Mouse (Mus musculus) layer of hippocampus, adult 18-20 months (tissue): ENCODE measurements around the gene Olfr1321. TPM values are rescaled to one million over a fixed set of nuclear protein-coding genes. Genes with fewer than 3 reads are reported as not detected.

Source experiments
- DNase-seq, 2 experiments: peaks; one replicate each; pipeline ENCODE4 v3.0.0; 2022; ENCODE audit warnings: low spot score in 2 of 2
- long read RNA-seq: library from polyadenylated mRNA; stranded (forward); transcript quantifications from one replicate; pipeline ENCODE4 v2.0.0, GENCODE M21; 2021
- total RNA-seq, 2 experiments: library from RNA; stranded (reverse); gene quantifications; 2 replicates each; pipeline ENCODE4 v1.2.3; 2021

The Olfr1321 gene
- not detected for total RNA-seq
- long read RNA-seq = 0 reads

DNA sequence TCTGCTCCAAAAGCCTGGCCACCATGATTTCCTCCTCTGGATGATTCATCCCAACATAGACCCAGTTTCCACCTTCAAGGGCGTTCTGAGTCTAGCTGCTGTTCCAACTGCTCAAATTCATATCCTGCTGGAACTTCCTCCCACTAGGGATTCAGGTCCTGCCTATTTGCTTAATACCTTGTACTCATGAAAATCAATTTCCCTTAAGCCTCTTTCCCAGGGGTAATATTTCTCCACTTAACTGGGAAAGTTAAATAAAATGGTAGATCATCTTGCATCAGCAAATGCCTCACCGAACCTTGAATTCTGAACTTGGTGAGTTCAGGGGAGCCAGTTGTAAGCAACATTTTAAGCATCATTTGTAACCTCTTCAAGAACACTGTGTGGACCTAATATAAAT lies at the start of gene Olfr1321:
Gene Olfr1321 (minus strand): TSS at position 101 of the 400 bp plus-strand sequence.
- no peak for DNase-seq

DNA sequence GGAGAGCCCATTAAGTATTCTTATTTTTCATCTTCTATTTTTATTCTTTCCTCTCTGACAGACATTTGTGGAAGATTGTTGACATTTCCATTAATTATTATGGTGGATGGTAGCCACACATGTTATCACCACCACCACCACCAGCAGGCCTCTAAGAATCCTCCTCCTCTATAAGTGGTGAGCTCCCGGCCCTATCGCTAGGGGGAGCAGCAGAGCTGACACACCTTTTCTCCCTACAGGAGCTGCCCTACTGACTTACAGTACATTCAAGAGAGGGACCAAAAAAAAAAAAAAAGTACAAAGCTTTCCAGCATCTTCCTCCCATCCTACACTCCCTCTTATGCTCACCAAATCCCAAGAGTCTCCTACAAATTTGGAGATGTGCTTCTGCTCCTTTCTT lies 36.0 kb upstream of the Olfr1321 start:
- no peak for DNase-seq

DNA sequence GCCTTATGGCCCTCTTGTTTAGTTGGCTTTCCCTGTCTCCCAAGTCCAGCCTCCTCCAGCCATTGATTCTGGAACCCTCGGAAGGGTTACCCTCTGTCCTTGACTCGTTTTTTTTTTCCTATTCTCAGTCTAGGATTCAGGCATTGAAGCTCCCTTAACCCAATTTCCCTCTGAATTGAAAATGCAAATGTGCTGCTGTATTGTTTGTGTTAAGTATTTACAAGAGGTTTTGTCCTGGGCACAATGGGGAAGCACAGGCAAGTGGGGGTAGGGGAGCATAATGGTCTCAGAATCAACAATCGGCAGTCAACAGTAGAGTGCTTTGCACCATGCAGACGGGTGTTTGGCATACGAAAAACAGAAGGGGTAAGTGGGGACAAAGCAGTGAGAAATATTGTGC lies 10.3 kb upstream of the Olfr1321 start:
- peak in 1 of 2 experiments; percentile 1 for DNase-seq

Other genes with a start within 250 kb of the Olfr1321 start
- gene Olfr1320, start 62.7 kb downstream of the Olfr1321 start, total RNA-seq = not detected
- gene Igsf1, start 62.7 kb upstream of the Olfr1321 start, total RNA-seq = 10 to 100 TPM in 1 of 2 experiments, 1 to 10 TPM in 1; 8.4 to 11.6 TPM
- not detected for gene Olfr1322, start 156.4 kb upstream of the Olfr1321 start, total RNA-seq